Mouse (Mus musculus) urinary bladder, adult 2 months (tissue): ENCODE measurements around the gene Gm10358. TPM values are rescaled to one million over a fixed set of nuclear protein-coding genes. Genes with fewer than 3 reads are reported as not detected.
"Not testable (repeated sequence)": the region's sequence is repeated elsewhere in the genome, so short reads cannot be mapped to it uniquely, and the experiment has no call there.

Experiments used
- DNase-seq: peaks from one replicate; pipeline ENCODE4 v3.0.0; 2022; ENCODE audit warnings: low spot score
- polyA plus RNA-seq: library from polyadenylated mRNA; depleted of rRNA; stranded (reverse); fragments of >200 nt; gene quantifications from 2 replicates; pipeline ENCODE4 v1.2.3, GENCODE M21; 2012; rRNA removed

The Gm10358 gene
- 0.25 and 0.56 TPM in 2 replicates for polyA plus RNA-seq

- DNase-seq, result no peak
These were observed at the start of gene Gm10358 for GRCm38 (mm10) chr8:75406489-75406888. TSS of gene Gm10358 (minus strand) at chr8:75406589.

- no peak for DNase-seq
These were observed 42.0 kb upstream of the Gm10358 start, which contains the start of gene Iqcm for GRCm38 (mm10) chr8:75448394-75448793. TSS of gene Iqcm (plus strand) at chr8:75448694.

- DNase-seq, result not testable (repeated sequence)
These were observed 9.3 kb upstream of the Gm10358 start for GRCm38 (mm10) chr8:75415696-75416095.

GRCm38 (mm10) chr8:75384770-75385290, 21.6 kb downstream of the Gm10358 start:
- DNase-seq, result no peak

GRCm38 (mm10) chr8:75375530-75376123, 30.8 kb downstream of the Gm10358 start:
- DNase-seq, result no peak

- DNase-seq, result no peak
These were observed 34.4 kb downstream of the Gm10358 start for GRCm38 (mm10) chr8:75372006-75372405.

Other genes with a start within 250 kb of the Gm10358 start
- 6.9 and 13.6 TPM in 2 replicates for gene Rasd2, start 192.6 kb downstream of the Gm10358 start, polyA plus RNA-seq
- gene Iqcm, start 42.1 kb upstream of the Gm10358 start, polyA plus RNA-seq, result not detected in 2 replicates